Mouse (Mus musculus) spleen, postnatal 10 days (tissue): ENCODE results near the gene Mov10l1.
A peak's percentile ranks its signal among the peaks of the same experiment; 100 is the strongest.

ENCODE experiments used
- DNase-seq, 2 experiments: peaks; one replicate each; pipeline ENCODE4 v3.0.0; 2021 to 2022; ENCODE audit warnings: low spot score in 2 of 2

Mov10l1 gene

GRCm38 (mm10) chr15:89007781-89008180 is 25.1 kb downstream of the Mov10l1 start:
- DNase-seq, result no peak

- DNase-seq, result no peak
Measured at GRCm38 (mm10) chr15:89016722-89017121, 34.0 kb downstream of the Mov10l1 start.

GRCm38 (mm10) chr15:89020085-89020484 is 37.4 kb downstream of the Mov10l1 start:
- DNase-seq, result no peak

- DNase-seq, result no peak
Measured at GRCm38 (mm10) chr15:89020492-89020891, 37.8 kb downstream of the Mov10l1 start.

- DNase-seq, result no peak
Measured at GRCm38 (mm10) chr15:89044381-89044780, 61.7 kb downstream of the Mov10l1 start.

GRCm38 (mm10) chr15:89046356-89046755 is 63.6 kb downstream of the Mov10l1 start:
- no peak for DNase-seq

GRCm38 (mm10) chr15:89054666-89055065 is 72.0 kb downstream of the Mov10l1 start:
- DNase-seq, result no peak

GRCm38 (mm10) chr15:89058736-89059135 is 76.0 kb downstream of the Mov10l1 start:
- DNase-seq, result peak in 1 of 2 experiments; percentile 4

GRCm38 (mm10) chr15:89059161-89059931 is 76.6 kb downstream of the Mov10l1 start, which contains the start of gene Panx2:
TSS of gene Panx2 (plus strand) at chr15:89059734.
- peak in 1 of 2 experiments; percentile 12 for DNase-seq

GRCm38 (mm10) chr15:89060032-89060681 is 77.4 kb downstream of the Mov10l1 start:
- DNase-seq, result peak in 1 of 2 experiments; percentile 12

- DNase-seq, result peak in 1 of 2 experiments; percentile 8
Measured at GRCm38 (mm10) chr15:89060811-89061460, 78.2 kb downstream of the Mov10l1 start.

- peak in 1 of 2 experiments; percentile 9 for DNase-seq
Measured at GRCm38 (mm10) chr15:89061761-89062517, 79.2 kb downstream of the Mov10l1 start.

GRCm38 (mm10) chr15:89062518-89062910 is 79.8 kb downstream of the Mov10l1 start:
- peak in 1 of 2 experiments; percentile 6 for DNase-seq

GRCm38 (mm10) chr15:89063001-89063400 is 80.3 kb downstream of the Mov10l1 start:
- DNase-seq, result no peak

GRCm38 (mm10) chr15:89063536-89063935 is 80.8 kb downstream of the Mov10l1 start:
- peak in 1 of 2 experiments; percentile 5 for DNase-seq

GRCm38 (mm10) chr15:89064891-89065290 is 82.2 kb downstream of the Mov10l1 start:
- no peak for DNase-seq

- no peak for DNase-seq
Measured at GRCm38 (mm10) chr15:89067609-89068008, 84.9 kb downstream of the Mov10l1 start.

GRCm38 (mm10) chr15:89068226-89068625 is 85.5 kb downstream of the Mov10l1 start:
- no peak for DNase-seq

- DNase-seq, result no peak
Measured at GRCm38 (mm10) chr15:89069336-89069840, 86.7 kb downstream of the Mov10l1 start.

- DNase-seq, result no peak
Measured at GRCm38 (mm10) chr15:89070606-89071005, 87.9 kb downstream of the Mov10l1 start.

- no peak for DNase-seq
Measured at GRCm38 (mm10) chr15:89073993-89074603, 91.4 kb downstream of the Mov10l1 start.
